Mouse (Mus musculus) heart, postnatal 4 days (tissue): ENCODE data around the gene Men1. TPM values are rescaled to one million over a fixed set of nuclear protein-coding genes. Genes with fewer than 3 reads are reported as not detected.
A peak's percentile ranks its signal among the peaks of the same experiment; 100 is the strongest.

Experiments
- DNase-seq: peaks from one replicate; pipeline ENCODE4 v3.0.0; 2021
- total RNA-seq, 2 experiments: library from RNA; stranded (reverse); gene quantifications; 2 replicates each; pipeline ENCODE4 v1.2.3; 2021

The Men1 gene
- total RNA-seq, 2 experiments from 2014 or later: 16.6 to 18.5 TPM

GRCm38 (mm10) chr19:6339890-6340504 is 5.2 kb downstream of the Men1 start:
- peak; percentile 55 for DNase-seq

- peak; percentile 89 for DNase-seq
These were observed 6.0 kb downstream of the Men1 start, which contains the start of gene Map4k2 for GRCm38 (mm10) chr19:6340524-6341452. Gene Map4k2 (plus strand): TSS chr19:6341135.

GRCm38 (mm10) chr19:6341453-6342077 is 6.8 kb downstream of the Men1 start:
- DNase-seq: no peak

GRCm38 (mm10) chr19:6342276-6342933 is 7.6 kb downstream of the Men1 start:
- DNase-seq: no peak

- no peak for DNase-seq
These were observed 8.5 kb downstream of the Men1 start for GRCm38 (mm10) chr19:6343066-6343925.

- DNase-seq: no peak
These were observed 9.2 kb downstream of the Men1 start for GRCm38 (mm10) chr19:6343996-6344395.

- DNase-seq: no peak
These were observed 11.2 kb downstream of the Men1 start for GRCm38 (mm10) chr19:6346023-6346422.

- no peak for DNase-seq
These were observed 11.9 kb downstream of the Men1 start for GRCm38 (mm10) chr19:6346661-6347060.

- no peak for DNase-seq
These were observed 12.8 kb downstream of the Men1 start for GRCm38 (mm10) chr19:6347615-6348014.

GRCm38 (mm10) chr19:6348717-6349116 is 13.9 kb downstream of the Men1 start:
- DNase-seq: no peak

GRCm38 (mm10) chr19:6349215-6349983 is 14.6 kb downstream of the Men1 start:
- peak; percentile 53 for DNase-seq

GRCm38 (mm10) chr19:6351431-6352106 is 16.8 kb downstream of the Men1 start:
- DNase-seq: no peak

GRCm38 (mm10) chr19:6352107-6352505 is 17.3 kb downstream of the Men1 start:
- DNase-seq: no peak

GRCm38 (mm10) chr19:6354030-6354429 is 19.3 kb downstream of the Men1 start:
- no peak for DNase-seq

GRCm38 (mm10) chr19:6361291-6361690 is 26.5 kb downstream of the Men1 start:
- DNase-seq: no peak

GRCm38 (mm10) chr19:6363091-6363410 is 28.3 kb downstream of the Men1 start:
- DNase-seq: no peak

- DNase-seq: peak; percentile 100
These were observed 28.8 kb downstream of the Men1 start, which contains the start of gene Sf1 for GRCm38 (mm10) chr19:6363411-6364240. Gene Sf1 (plus strand): TSS chr19:6363690.

- peak; percentile 94 for DNase-seq
These were observed 29.5 kb downstream of the Men1 start for GRCm38 (mm10) chr19:6364317-6364725.

GRCm38 (mm10) chr19:6364842-6365241 is 30.1 kb downstream of the Men1 start:
- DNase-seq: no peak
